Mouse (Mus musculus) ES-Bruce4 (cell line): ENCODE measurements around the gene Lamtor2.

Experiments
- CTCF ChIP-seq: IDR thresholded peaks from one replicate; pipeline ENCODE4 v1.8.1; 2011; ENCODE audit warnings: low read depth, low read length
- POLR2A ChIP-seq: IDR thresholded peaks from one replicate; pipeline ENCODE4 v1.8.1; 2011; ENCODE audit warnings: low read length; ENCODE audit not compliant: insufficient read depth

DNA sequence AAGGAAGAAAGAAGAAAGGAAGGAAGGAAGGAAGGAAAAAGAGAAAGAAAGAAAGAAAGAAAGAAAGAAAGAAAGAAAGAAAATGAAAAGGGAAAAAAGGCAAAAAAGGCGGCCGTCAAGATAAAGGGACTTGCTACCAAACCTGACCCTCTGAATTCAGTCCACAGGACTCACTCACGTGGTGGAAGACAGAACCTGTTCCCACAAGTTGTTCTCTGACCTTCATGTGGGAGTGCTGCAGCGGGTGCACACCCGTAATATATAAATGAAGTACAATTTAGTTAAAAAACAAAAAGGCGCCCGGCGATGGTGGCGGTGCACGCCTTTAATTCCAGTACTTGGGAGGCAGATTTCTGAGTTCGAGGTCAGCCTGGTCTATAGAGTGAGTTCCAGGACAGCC, 24.2 kb downstream of the Lamtor2 start:
- TF ChIP-seq POLR2A = no peak
- no peak for TF ChIP-seq CTCF
